In genomic region chr12:30039565-30039964, GRCm38 (mm10) we compare ENCODE assay signal across 8 mouse cellular contexts.
DNase-seq lines count a peak whose midpoint lies in the region; ATAC-seq and TF ChIP-seq lines count a peak whose summit lies in the region.

No protein-coding gene starts in this region.

- H3K9me3 ChIP-seq in heart, embryonic 11.5 days (replicated peaks; ENCODE audit: control insufficient read depth, low read length) = no peaks in the 10 kb centered on the region
- H3K9me3 ChIP-seq in intestine, embryonic 15.5 days = no peaks in the 10 kb centered on the region
- no peaks in the 10 kb centered on the region for H3K9me3 ChIP-seq in limb, embryonic 14.5 days (ENCODE audit: control insufficient read depth, low read length)

- H3K79me2 ChIP-seq in heart, adult 2 months (replicated peaks; ENCODE audit: control insufficient read depth, insufficient read depth, low read length) = no peaks in the 10 kb centered on the region

- no peak overlapping the region for H3K4me2 ChIP-seq in heart, embryonic 11.5 days
- H3K4me2 ChIP-seq in intestine, embryonic 15.5 days (replicated peaks) = no peak overlapping the region
- H3K4me2 ChIP-seq in limb, embryonic 14.5 days (replicated peaks; ENCODE audit: low read depth, low read length, severe bottlenecking) = no peak overlapping the region

- 37% methylated on average over 4 of the region's 4 CpGs for WGBS in heart, adult 2 months
- WGBS in heart, embryonic 11.5 days (ENCODE audit: insufficient replicate concordance) = 39% methylated on average over 4 of the region's 4 CpGs
- WGBS in intestine, embryonic 15.5 days = 34% methylated on average over 4 of the region's 4 CpGs
- 30% methylated on average over 4 of the region's 4 CpGs for WGBS in limb, embryonic 14.5 days

- no peak for ATAC-seq in heart, embryonic 11.5 days (replicated peaks; ENCODE audit: insufficient number of reproducible peaks, low FRiP score, low TSS enrichment)
- ATAC-seq in intestine, embryonic 15.5 days = peak; percentile 39; the same call in 1 of the 2 replicates
- no peak for ATAC-seq in limb, embryonic 14.5 days (ENCODE audit: low FRiP score, low read depth)

- peak; percentile 38 to 52 for DNase-seq in heart, adult 2 months
- peak; percentile 51 for DNase-seq in ZHBTc4 (ENCODE audit: low read depth, low spot score)
- peak; percentile 31 for DNase-seq in limb, embryonic 14.5 days (ENCODE audit: low spot score)
- peak; percentile 76 for DNase-seq in retina, embryonic 14.5 days (ENCODE audit: low spot score)
- no peak for DNase-seq in spleen, adult 12 weeks (ENCODE audit: low spot score)

- peaks cover 8% of the 10 kb centered on the region; the same call in 1 of the 2 replicates for H3K4me1 ChIP-seq in heart, adult 2 months (ENCODE audit: control insufficient read depth, insufficient read depth, low read length)
- H3K4me1 ChIP-seq in heart, embryonic 11.5 days (ENCODE audit: control insufficient read depth, insufficient read depth, low read length) = no peaks in the 10 kb centered on the region
- H3K4me1 ChIP-seq in embryonic fibroblast, embryonic 13.5 days (ENCODE audit: control insufficient read depth, insufficient read depth, low read length) = peaks cover 11% of the 10 kb centered on the region
- 0 out of 2 replicates have a peak, but pooled peaks cover 4% of the 10 kb centered on the region for H3K4me1 ChIP-seq in intestine, embryonic 15.5 days (replicated peaks)
- no peaks in the 10 kb centered on the region; the same call in 1 of the 2 replicates for H3K4me1 ChIP-seq in limb, embryonic 14.5 days (ENCODE audit: control insufficient read depth, insufficient read depth, low read length)

- TF ChIP-seq EP300 in heart, adult 2 months (IDR thresholded peaks at IDR 0.05; ENCODE audit: insufficient read depth, low read depth, low read length) = no peak

- no peaks in the 10 kb centered on the region for H3K27me3 ChIP-seq in heart, adult 2 months (ENCODE audit: control insufficient read depth, insufficient read depth, low read length)
- no peaks in the 10 kb centered on the region for H3K27me3 ChIP-seq in heart, embryonic 11.5 days (ENCODE audit: control insufficient read depth, insufficient read depth, low read length)
- no peaks in the 10 kb centered on the region for H3K27me3 ChIP-seq in intestine, embryonic 15.5 days (replicated peaks)
- no peaks in the 10 kb centered on the region for H3K27me3 ChIP-seq in limb, embryonic 14.5 days (ENCODE audit: control insufficient read depth, insufficient read depth, low read length)

- no peak overlapping the region for H3K27ac ChIP-seq in heart, adult 2 months
- H3K27ac ChIP-seq in heart, embryonic 11.5 days (ENCODE audit: low read depth, low read length) = no peak overlapping the region
- H3K27ac ChIP-seq in embryonic fibroblast, embryonic 13.5 days (ENCODE audit: insufficient read depth, low read length) = no peak overlapping the region
- H3K27ac ChIP-seq in intestine, embryonic 15.5 days = peak overlapping the region; percentile 56; the same call in 1 of the 2 replicates
- no peak overlapping the region for H3K27ac ChIP-seq in limb, embryonic 14.5 days (replicated peaks; ENCODE audit: low read depth, low read length)

- no peak overlapping the region for H3K9ac ChIP-seq in heart, adult 2 months (ENCODE audit: low read depth, low read length)
- H3K9ac ChIP-seq in heart, embryonic 11.5 days (ENCODE audit: low read depth, low read length) = no peak overlapping the region
- no peak overlapping the region for H3K9ac ChIP-seq in intestine, embryonic 15.5 days
- H3K9ac ChIP-seq in limb, embryonic 14.5 days (ENCODE audit: low read depth, low read length, severe bottlenecking) = no peak overlapping the region

- intact Hi-C loops in heart, adult 2 months (cut with DNase I) = no loop called here

- TF ChIP-seq CTCF in heart, adult 2 months (IDR thresholded peaks at IDR 0.05) = peak; percentile 90
- peak; percentile 85; the same call in 1 of the 2 replicates for TF ChIP-seq CTCF in embryonic fibroblast, embryonic 13.5 days (IDR thresholded peaks at IDR 0.05; ENCODE audit: borderline replicate concordance, insufficient read depth, low read length)

- no peak for TF ChIP-seq POLR2A in heart, adult 2 months (IDR thresholded peaks at IDR 0.05; ENCODE audit: insufficient read depth, low read depth, low read length)
- no peak for TF ChIP-seq POLR2A in embryonic fibroblast, embryonic 13.5 days (IDR thresholded peaks at IDR 0.05; ENCODE audit: low read depth, low read length)
- TF ChIP-seq POLR2A in limb, embryonic 14.5 days (IDR thresholded peaks at IDR 0.05; ENCODE audit: borderline replicate concordance, extremely low read depth, insufficient read depth, insufficient read length) = no peak

- H3K36me3 ChIP-seq in heart, adult 2 months (ENCODE audit: control insufficient read depth, insufficient read depth, low read length) = no peaks in the 10 kb centered on the region
- no peaks in the 10 kb centered on the region for H3K36me3 ChIP-seq in heart, embryonic 11.5 days (ENCODE audit: control insufficient read depth, insufficient read depth, low read length)
- H3K36me3 ChIP-seq in intestine, embryonic 15.5 days = no peaks in the 10 kb centered on the region
- H3K36me3 ChIP-seq in limb, embryonic 14.5 days (ENCODE audit: control insufficient read depth, insufficient read depth, low read length) = no peaks in the 10 kb centered on the region

- no peak overlapping the region for H3K4me3 ChIP-seq in heart, adult 2 months
- H3K4me3 ChIP-seq in heart, embryonic 11.5 days (ENCODE audit: low read depth, low read length) = no peak overlapping the region
- no peak overlapping the region for H3K4me3 ChIP-seq in embryonic fibroblast, embryonic 13.5 days (ENCODE audit: insufficient read depth, low read length)
- H3K4me3 ChIP-seq in intestine, embryonic 15.5 days (replicated peaks) = no peak overlapping the region
- H3K4me3 ChIP-seq in limb, embryonic 14.5 days (replicated peaks; ENCODE audit: low read length) = no peak overlapping the region
